Mouse (Mus musculus): ENCODE results near the gene Nudt5. TPM values are rescaled to one million over a fixed set of nuclear protein-coding genes. Genes with fewer than 3 reads are reported as not detected.

The Nudt5 gene
- total and polyA plus RNA-seq, 3 experiments = 82.1 to 141 TPM; not detected in 1

DNA sequence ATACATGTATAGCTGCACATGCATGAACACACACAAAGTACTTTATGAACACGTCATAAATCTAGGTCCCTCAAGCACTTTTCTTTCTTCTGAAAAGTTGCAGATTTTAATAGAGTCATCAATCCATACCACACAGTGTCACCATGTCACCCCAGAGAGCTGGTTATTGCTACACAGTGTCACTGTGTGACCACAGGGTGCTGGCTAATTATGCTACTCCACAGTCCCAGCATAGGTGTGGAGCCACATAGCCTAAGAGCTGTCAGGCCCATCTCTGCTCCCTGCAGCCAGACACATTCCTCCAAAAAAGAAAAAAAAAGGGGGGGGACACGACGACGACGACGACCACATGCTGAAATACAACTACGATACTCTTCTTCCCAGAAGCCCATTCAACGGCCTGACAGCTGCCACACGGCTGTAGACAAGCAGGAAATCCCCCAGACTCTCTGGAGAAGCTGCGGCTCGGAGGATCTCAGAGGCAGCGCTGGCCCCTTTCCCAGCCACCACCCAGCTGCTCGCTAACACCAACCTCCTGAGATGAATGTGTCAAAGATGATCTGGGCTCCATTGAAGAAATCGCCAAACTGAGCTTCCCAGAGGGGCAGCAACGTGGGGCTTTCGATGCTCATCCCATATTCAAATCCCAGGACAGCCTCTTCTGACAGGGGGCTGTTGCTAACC lies 66.6 kb downstream of the Nudt5 start:
- Histone ChIP-seq H3K4me1 (ENCODE audit: control insufficient read depth in 1 of 2, insufficient read depth in 2 of 2, low read length in 2 of 2) (no peaks in the 10 kb centered on the region), H3K79me2 (ENCODE audit: control insufficient read depth, insufficient read depth, low read length, poor library complexity) (no peaks in the 10 kb centered on the region), H3K4me3 (ENCODE audit: control insufficient read depth in 1 of 2, insufficient read depth in 1 of 2, low read depth in 2 of 2, low read length in 2 of 2) (no peak overlapping the region), H3K27ac (ENCODE audit: control insufficient read depth, low read depth, low read length) (no peak overlapping the region), H3K27me3 (ENCODE audit: control insufficient read depth in 1 of 2, insufficient read depth in 2 of 2, low read length in 2 of 2) (no peaks in the 10 kb centered on the region), H3K9ac (ENCODE audit: control insufficient read depth, low read depth, low read length, poor library complexity, severe bottlenecking) (no peak overlapping the region), H3K9me3 (replicated peaks; ENCODE audit: insufficient read depth, low read length) (no peaks in the 10 kb centered on the region), H3K36me3 (ENCODE audit: control insufficient read depth in 1 of 2, insufficient read depth in 2 of 2, low read length in 2 of 2) (no peaks in the 10 kb centered on the region)
- TF ChIP-seq KAT2A (conservative IDR thresholded peaks at IDR 0.05; ENCODE audit: low read depth, low read length) (no peak), USF2 (IDR thresholded peaks at IDR 0.05; ENCODE audit: borderline replicate concordance in 1 of 2, insufficient read depth in 1 of 2, low read depth in 1 of 2, low read length in 2 of 2) (no peak), CHD2 (IDR thresholded peaks at IDR 0.05; ENCODE audit: low read length) (no peak), ELF1 (IDR thresholded peaks at IDR 0.05; ENCODE audit: low read depth, low read length) (no peak), MEF2A (IDR thresholded peaks at IDR 0.05; ENCODE audit: extremely low read depth, insufficient replicate concordance, low read depth, low read length, poor library complexity, severe bottlenecking) (no peak), EP300 (IDR thresholded peaks at IDR 0.05; ENCODE audit: low read depth in 1 of 2, low read length in 2 of 2) (no peak), POLR2A (IDR thresholded peaks at IDR 0.05; ENCODE audit: control insufficient read depth in 1 of 2, insufficient read depth in 1 of 2, low read depth in 1 of 2, low read length in 2 of 2, poor library complexity in 1 of 2) (no peak), ZKSCAN1 (IDR thresholded peaks at IDR 0.05; ENCODE audit: low read depth, low read length) (no peak), CTCF (IDR thresholded peaks at IDR 0.05 in 2 of 3, conservative IDR thresholded peaks at IDR 0.05 in 1 of 3; ENCODE audit: control insufficient read depth in 1 of 3, insufficient read depth in 1 of 3, low read depth in 2 of 3, low read length in 3 of 3, poor library complexity in 1 of 3, severe bottlenecking in 1 of 3) (no peak), MXI1 (IDR thresholded peaks at IDR 0.05; ENCODE audit: low read depth, low read length) (no peak), POLR2AphosphoS5 (IDR thresholded peaks at IDR 0.05; ENCODE audit: borderline replicate concordance, low read depth, low read length) (no peak), GABPA (IDR thresholded peaks at IDR 0.05; ENCODE audit: low read depth, low read length) (no peak)
- DNase-seq (ENCODE audit: low read depth, low spot score) = no peak

Other genes with a start within 250 kb of the Nudt5 start
- 2.9 and 3.7 TPM in 2 replicates for gene Camk1d, start 130.5 kb upstream of the Nudt5 start, total RNA-seq (2012; rRNA removed)
- gene Camk1d, start 130.5 kb upstream of the Nudt5 start, polyA plus RNA-seq (2012; ENCODE audit: insufficient read depth in 1 of 2, insufficient read length in 2 of 2, low read depth in 1 of 2, low replicate concordance in 2 of 2, missing spikeins in 1 of 2) = 1 to 10 TPM in 1 of 2 experiments, not detected in 1; 4.4 TPM
- 190 and 192 TPM in 2 replicates for gene Cdc123, start 145 bp downstream of the Nudt5 start, total RNA-seq (2012; rRNA removed)
- gene Cdc123, start 145 bp downstream of the Nudt5 start, polyA plus RNA-seq (2012; ENCODE audit: insufficient read depth in 1 of 2, insufficient read length in 2 of 2, low read depth in 1 of 2, low replicate concordance in 2 of 2, missing spikeins in 1 of 2) = 100 to 1,000 TPM; 338 to 770 TPM
- gene Gm13199, start 17.9 kb downstream of the Nudt5 start, total RNA-seq (2012; rRNA removed) = 0.35 and 0.39 TPM in 2 replicates
- 1 to 10 TPM in 1 of 2 experiments, not detected in 1; 4.8 TPM for gene Gm13199, start 17.9 kb downstream of the Nudt5 start, polyA plus RNA-seq (2012; ENCODE audit: insufficient read depth in 1 of 2, insufficient read length in 2 of 2, low read depth in 1 of 2, low replicate concordance in 2 of 2, missing spikeins in 1 of 2)
- gene Sec61a2, start 50.4 kb downstream of the Nudt5 start, total RNA-seq (2012; rRNA removed) = 13.9 and 17.8 TPM in 2 replicates
- 10 to 100 TPM in 1 of 2 experiments, not detected in 1; 32.3 TPM for gene Sec61a2, start 50.4 kb downstream of the Nudt5 start, polyA plus RNA-seq (2012; ENCODE audit: insufficient read depth in 1 of 2, insufficient read length in 2 of 2, low read depth in 1 of 2, low replicate concordance in 2 of 2, missing spikeins in 1 of 2)
- 1.5 and 1.6 TPM in 2 replicates for gene Dhtkd1, start 97.8 kb downstream of the Nudt5 start, total RNA-seq (2012; rRNA removed)
- 1 to 10 TPM in 1 of 2 experiments, not detected in 1; 1.6 TPM for gene Dhtkd1, start 97.8 kb downstream of the Nudt5 start, polyA plus RNA-seq (2012; ENCODE audit: insufficient read depth in 1 of 2, insufficient read length in 2 of 2, low read depth in 1 of 2, low replicate concordance in 2 of 2, missing spikeins in 1 of 2)
- gene Upf2, start 106.5 kb downstream of the Nudt5 start, total RNA-seq (2012; rRNA removed) = 15.2 and 15.3 TPM in 2 replicates
- gene Upf2, start 106.5 kb downstream of the Nudt5 start, polyA plus RNA-seq (2012; ENCODE audit: insufficient read depth in 1 of 2, insufficient read length in 2 of 2, low read depth in 1 of 2, low replicate concordance in 2 of 2, missing spikeins in 1 of 2) = 10 to 100 TPM in 1 of 2 experiments, not detected in 1; 30.9 TPM